Mouse (Mus musculus): ENCODE results near the gene Cwc15.
A peak's percentile ranks its signal among the peaks of the same experiment; 100 is the strongest.

The Cwc15 gene

DNA sequence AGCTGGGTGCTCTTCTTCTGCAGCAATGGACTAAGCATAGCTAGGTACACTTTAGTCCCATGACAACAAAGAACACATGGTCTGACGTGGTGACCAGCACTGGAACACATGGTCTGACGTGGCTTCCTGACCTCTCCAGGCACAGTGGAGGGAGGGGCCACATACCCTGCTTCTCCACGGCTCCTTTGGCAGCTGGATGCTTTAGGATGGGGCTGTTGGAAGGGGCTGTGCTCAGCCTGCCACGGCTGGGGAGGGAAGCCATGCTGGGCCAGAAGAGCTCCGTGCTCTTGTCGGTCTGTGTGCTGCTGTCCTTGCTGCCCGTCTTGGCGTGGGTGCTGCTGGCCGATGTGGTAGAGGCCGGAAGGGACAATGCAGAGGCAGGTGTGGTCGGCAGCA lies 47.9 kb downstream of the Cwc15 start:
- no peak for DNase-seq (ENCODE audit: low spot score in 2 of 2)

DNA sequence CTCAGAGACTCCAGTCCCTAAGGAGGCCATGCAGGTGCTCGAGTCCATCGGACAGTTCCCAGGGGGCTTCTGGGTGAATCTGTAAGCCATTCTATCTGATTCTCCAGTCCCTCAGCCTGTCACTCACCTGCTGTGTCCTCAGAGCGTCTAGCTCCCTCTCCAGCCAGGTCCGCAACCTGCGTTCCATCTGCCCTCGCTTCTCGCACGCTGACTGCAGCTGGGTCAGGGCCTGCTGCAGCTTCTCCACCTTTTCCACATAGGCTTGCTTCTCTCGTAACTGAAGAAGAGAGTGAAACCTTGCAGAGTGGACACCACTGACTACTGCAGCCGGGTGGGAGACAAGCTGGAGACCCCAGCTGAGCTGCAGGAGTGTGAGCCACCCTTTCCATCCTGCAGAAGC lies 57.9 kb downstream of the Cwc15 start:
- DNase-seq (ENCODE audit: low spot score in 2 of 2), result no peak

DNA sequence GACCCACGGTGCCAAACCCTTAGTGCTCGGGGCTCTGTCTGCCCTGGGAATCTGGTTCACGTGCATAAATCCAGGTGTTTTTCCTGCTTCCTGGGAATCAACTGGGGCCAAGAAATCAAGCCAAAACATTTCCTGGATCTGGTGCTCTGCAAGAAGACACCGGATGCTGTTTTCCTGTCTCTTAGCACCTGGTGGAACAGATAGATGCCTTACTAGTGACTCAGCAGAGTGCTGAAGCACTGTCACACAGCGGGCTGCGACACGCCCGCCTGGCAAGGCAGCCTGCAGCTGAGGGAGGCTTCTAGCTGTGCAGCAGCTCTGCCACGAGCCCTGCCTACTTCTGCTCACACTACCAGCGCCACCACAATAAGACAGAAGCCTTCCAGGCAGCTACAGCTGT lies 59.0 kb downstream of the Cwc15 start:
- peak; percentile 51 to 55 for DNase-seq (ENCODE audit: low spot score in 2 of 2)

DNA sequence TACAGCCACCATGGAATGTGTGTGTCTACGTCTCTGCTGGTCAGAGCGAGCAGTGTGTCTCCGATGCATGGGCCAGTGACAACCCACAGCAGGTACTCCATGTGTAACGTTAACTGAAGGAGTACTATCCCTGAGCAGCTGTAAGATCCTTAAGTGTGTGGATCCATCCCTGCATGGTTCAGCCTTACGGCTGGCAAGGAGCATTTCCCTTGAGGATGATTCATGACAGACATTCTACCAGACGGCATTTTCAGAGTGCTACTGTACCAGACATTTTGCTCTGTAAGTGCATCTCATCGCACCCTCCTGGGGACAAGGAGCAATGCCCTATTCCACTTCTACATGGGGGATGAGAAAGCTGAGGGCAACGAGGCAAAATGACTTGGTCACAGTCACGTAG lies 59.6 kb downstream of the Cwc15 start:
- DNase-seq (ENCODE audit: low spot score in 2 of 2), result no peak
